Mouse (Mus musculus) cerebellum, adult 2 months (tissue): ENCODE results near the gene Atcay. TPM values are rescaled to one million over a fixed set of nuclear protein-coding genes. Genes with fewer than 3 reads are reported as not detected.

Experiments
- DNase-seq, 2 experiments: peaks; one replicate each; pipeline ENCODE4 v3.0.0; 2021
- H3K27ac ChIP-seq: fragments of 200-500 bp; 2 replicates; pipeline ENCODE4 v1.5.1; 2012; ENCODE audit warnings: low read length, control low read depth, inconsistent platforms; ENCODE audit not compliant: insufficient read depth
- H3K27me3 ChIP-seq: fragments of 200-500 bp; 2 replicates; pipeline ENCODE4 v1.6.1; 2012; ENCODE audit warnings: inconsistent platforms, mild to moderate bottlenecking, low read length, moderate library complexity; ENCODE audit not compliant: control insufficient read depth, insufficient read depth
- H3K4me1 ChIP-seq: fragments of 200-500 bp; 2 replicates; pipeline ENCODE4 v1.6.1; 2011; ENCODE audit warnings: low read length; ENCODE audit not compliant: control insufficient read depth, insufficient read depth
- H3K4me3 ChIP-seq: fragments of 200-500 bp; replicated peaks from 2 replicates; pipeline ENCODE3; 2011; ENCODE audit warnings: mild to moderate bottlenecking, low read depth, low read length, control low read depth; ENCODE audit not compliant: insufficient read depth
- CTCF ChIP-seq: fragments of 200-500 bp; IDR thresholded peaks from 2 replicates; pipeline ENCODE4 v1.5.1; 2011; ENCODE audit warnings: low read depth, mild to moderate bottlenecking, control low read depth, low read length, moderate library complexity, borderline replicate concordance; ENCODE audit not compliant: insufficient read depth
- POLR2A ChIP-seq: fragments of 200-500 bp; IDR thresholded peaks from 2 replicates; pipeline ENCODE4 v1.6.1; 2011; ENCODE audit warnings: low read length, control low read depth, borderline replicate concordance; ENCODE audit not compliant: insufficient read depth
- WGBS: fragments of 180-500 bp; shearing (Covaris S2); methylation state at CpG from one replicate; pipeline ENCODE4 v1.1.7; 2018; 5-methylcytosine and 5-hydroxymethylcytosine counted together
- polyA plus RNA-seq: library from polyadenylated mRNA; depleted of rRNA; stranded (reverse); fragments of >200 nt; gene quantifications from 2 replicates; pipeline ENCODE4 v1.2.3, GENCODE M21; 2012

Gene Atcay
- polyA plus RNA-seq, 1 experiment, result 122 TPM

GRCm38 (mm10) chr10:81204137-81204536 is 26.5 kb downstream of the Atcay start:
- Histone ChIP-seq H3K27ac (no peak overlapping the region), H3K4me1 (no peaks in the 10 kb centered on the region), H3K4me3 (no peak overlapping the region), H3K27me3 (no peaks in the 10 kb centered on the region)
- DNase-seq, result no peak
- 65% methylated on average over 4 of the region's 4 CpGs for WGBS
- TF ChIP-seq CTCF, result no peak
- no peak for TF ChIP-seq POLR2A

DNA sequence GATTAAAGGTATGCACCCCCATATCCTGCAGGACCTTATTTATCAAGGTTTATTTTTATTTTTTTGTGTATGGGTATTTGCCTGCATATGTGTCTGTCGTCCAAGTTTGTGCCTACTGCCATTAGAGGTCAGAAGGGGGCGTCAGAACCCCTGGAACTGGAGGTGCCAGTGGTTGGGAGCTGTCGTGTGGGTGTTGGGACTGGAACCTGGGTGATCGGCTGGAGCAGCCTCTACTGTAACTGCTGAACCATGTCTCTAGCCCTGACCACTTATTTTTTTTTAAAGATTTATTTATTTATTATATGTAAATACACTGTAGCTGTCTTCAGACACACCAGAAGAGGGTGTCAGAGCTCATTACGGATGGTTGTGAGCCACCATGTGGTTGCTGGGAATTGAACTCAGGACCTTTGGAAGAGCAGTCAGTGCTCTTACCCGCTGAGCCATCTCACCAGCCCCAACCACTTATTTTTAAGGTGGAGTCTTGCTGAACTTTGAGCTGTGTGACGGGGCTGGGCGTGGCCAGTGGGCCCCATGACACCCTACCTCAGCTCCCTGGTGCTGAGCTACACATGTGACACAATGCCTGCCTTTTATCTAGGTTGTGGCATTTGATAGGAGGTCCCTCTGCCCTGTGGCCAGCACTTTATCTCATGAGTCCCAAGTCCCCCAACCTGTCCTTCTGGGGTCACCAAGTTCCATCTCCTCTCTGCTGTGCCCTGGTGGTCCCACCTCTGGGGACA is 27.5 kb downstream of the Atcay start:
- Histone ChIP-seq H3K27ac (no peak overlapping the region), H3K4me3 (no peak overlapping the region), H3K4me1 (no peaks in the 10 kb centered on the region), H3K27me3 (no peaks in the 10 kb centered on the region)
- TF ChIP-seq POLR2A, result no peak
- no peak for TF ChIP-seq CTCF
- DNase-seq, result no peak
- 69% methylated on average over 8 of the region's 8 CpGs for WGBS

DNA sequence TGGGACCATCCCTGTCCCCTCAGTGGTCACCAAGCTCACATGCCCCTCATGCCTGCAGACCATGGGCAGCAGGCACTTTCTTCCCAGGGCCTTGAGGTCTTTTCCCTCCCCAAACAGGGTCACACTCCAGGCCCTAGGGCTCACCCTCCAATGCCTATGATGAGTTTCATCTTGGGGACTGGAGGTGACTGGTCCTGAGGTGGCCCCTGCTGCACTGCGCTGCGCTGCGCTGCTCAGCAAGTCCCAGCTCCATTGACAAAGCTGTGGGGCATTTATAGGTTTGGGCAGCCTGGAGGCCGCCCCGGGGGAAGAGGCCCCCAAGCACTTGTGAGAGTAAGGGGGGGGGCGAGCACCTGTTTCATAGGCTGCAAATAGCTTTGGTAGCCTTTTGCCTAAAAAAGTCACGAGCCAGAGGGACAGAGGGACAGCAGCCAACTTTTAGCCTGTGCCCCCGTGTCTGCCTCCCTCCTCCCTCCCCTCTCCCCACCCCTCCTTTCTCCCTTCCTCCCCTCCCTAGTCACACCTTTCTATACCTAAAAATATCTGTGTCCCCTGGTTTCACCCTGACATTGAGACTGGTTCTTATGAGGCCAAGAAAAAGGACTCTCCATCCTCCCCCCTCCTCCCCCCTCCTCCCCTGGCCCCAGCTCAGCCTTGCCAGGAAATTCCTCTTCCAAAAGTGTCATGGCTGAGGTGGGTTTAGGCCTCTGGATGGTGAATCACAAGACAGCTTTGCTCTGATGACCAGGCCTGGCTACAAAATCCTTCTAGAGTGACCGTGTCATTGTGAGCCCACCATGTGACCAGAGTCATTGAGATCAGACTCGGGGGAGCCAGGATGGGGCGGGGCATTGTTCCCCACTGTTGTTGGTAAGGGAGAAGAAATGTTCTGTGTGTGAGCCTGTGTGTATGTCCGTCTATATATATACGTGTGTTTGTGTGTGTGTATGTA is 28.6 kb downstream of the Atcay start, which contains the start of gene Nmrk2:
TSS of gene Nmrk2 (minus strand) at position 245 of the 952 bp plus-strand sequence.
- TF ChIP-seq POLR2A, result no peak
- WGBS, result 49% methylated on average over 13 of the region's 13 CpGs
- DNase-seq, result no peak
- Histone ChIP-seq H3K27me3 (no peaks in the 10 kb centered on the region), H3K27ac (no peak within 1 kb of the TSS), H3K4me3 (no peak within 1 kb of the TSS), H3K4me1 (no peaks in the 10 kb centered on the region)

GRCm38 (mm10) chr10:81200605-81201287 is 29.9 kb downstream of the Atcay start:
- no peaks in the 10 kb centered on the region for H3K27me3 ChIP-seq
- TF ChIP-seq POLR2A (no peak), CTCF (no peak)
- 81% methylated on average over 20 of the region's 20 CpGs for WGBS
- no peaks in the 10 kb centered on the region for H3K4me1 ChIP-seq
- H3K4me3 ChIP-seq, result no peak overlapping the region
- no peak for DNase-seq
- H3K27ac ChIP-seq, result no peak overlapping the region

- Histone ChIP-seq H3K4me1 (no peaks in the 10 kb centered on the region), H3K27ac (no peak overlapping the region), H3K4me3 (no peak overlapping the region), H3K27me3 (no peaks in the 10 kb centered on the region)
- no peak for TF ChIP-seq CTCF
- no peak for TF ChIP-seq POLR2A
- 82% methylated on average over 13 of the region's 13 CpGs for WGBS
- no peak for DNase-seq
Observed at GRCm38 (mm10) chr10:81200141-81200540, 30.5 kb downstream of the Atcay start.

DNA sequence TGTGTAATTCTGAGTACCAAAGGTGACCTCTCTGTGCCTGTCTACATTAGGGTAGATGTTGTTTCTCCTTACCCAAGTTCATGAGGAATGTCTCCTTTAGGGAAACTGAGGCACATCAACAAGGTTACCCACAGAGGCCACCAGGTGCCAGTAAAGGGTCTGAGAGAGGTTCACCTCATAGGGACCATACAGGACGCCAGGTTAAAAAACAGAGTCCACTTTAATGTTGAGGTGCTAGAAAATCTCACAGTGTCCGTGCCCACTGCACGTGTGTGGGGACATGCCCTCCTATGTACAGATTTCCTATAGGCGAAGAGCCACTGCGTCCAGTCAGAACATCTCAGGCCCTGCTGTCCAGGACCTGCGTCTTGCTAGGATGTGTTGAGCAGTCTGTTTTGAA is 31.6 kb downstream of the Atcay start:
- Histone ChIP-seq H3K4me3 (no peak overlapping the region), H3K4me1 (peaks cover 5% of the 10 kb centered on the region), H3K27ac (no peak overlapping the region), H3K27me3 (no peaks in the 10 kb centered on the region)
- no peak for DNase-seq
- WGBS, result 86% methylated on average over 6 of the region's 6 CpGs
- no peak for TF ChIP-seq CTCF
- no peak for TF ChIP-seq POLR2A

GRCm38 (mm10) chr10:81198230-81198629 is 32.4 kb downstream of the Atcay start:
- TF ChIP-seq CTCF (peak; percentile 70; the same call in 1 of the 2 replicates), POLR2A (no peak)
- 1% methylated on average over 9 of the region's 9 CpGs for WGBS
- Histone ChIP-seq H3K4me1 (peaks cover 5% of the 10 kb centered on the region), H3K4me3 (no peak overlapping the region), H3K27ac (no peak overlapping the region), H3K27me3 (no peaks in the 10 kb centered on the region)
- DNase-seq, result peak in 1 of 2 experiments; percentile 72
